Mouse (Mus musculus) kidney, embryonic 16.5 days (tissue): ENCODE data around the gene Pnpt1. TPM values are rescaled to one million over a fixed set of nuclear protein-coding genes. Genes with fewer than 3 reads are reported as not detected.

Experiments
- ATAC-seq: fragments of 200-750 bp; cut with Nextera tagmentation; 2 replicates; pipeline ENCODE4 v1.8.0; 2017; ENCODE audit warnings: moderate TSS enrichment; ENCODE audit not compliant: low FRiP score, low TSS enrichment
- H3K27ac ChIP-seq: fragments of 300-500 bp; sonication (generic); 2 replicates; pipeline ENCODE4 v1.5.1; 2014; ENCODE audit warnings: low read length
- H3K27me3 ChIP-seq: fragments of 300-500 bp; sonication (generic); 2 replicates; pipeline ENCODE4 v1.6.1; 2014; ENCODE audit warnings: low read length, control low read depth, mixed read lengths; ENCODE audit not compliant: insufficient read depth
- H3K36me3 ChIP-seq: fragments of 300-500 bp; sonication (generic); 2 replicates; pipeline ENCODE4 v1.6.1; 2014; ENCODE audit warnings: low read length, control low read depth, mixed read lengths; ENCODE audit not compliant: insufficient read depth
- H3K4me1 ChIP-seq: fragments of 300-500 bp; sonication (generic); 2 replicates; pipeline ENCODE4 v1.6.1; 2014; ENCODE audit warnings: low read length, control low read depth, mixed read lengths; ENCODE audit not compliant: insufficient read depth
- H3K4me2 ChIP-seq: fragments of 300-500 bp; sonication (generic); replicated peaks from 2 replicates; pipeline ENCODE4 v1.6.1; 2014; ENCODE audit warnings: low read depth, low read length
- H3K4me3 ChIP-seq: fragments of 300-500 bp; sonication (generic); 2 replicates; pipeline ENCODE4 v1.5.1; 2014; ENCODE audit warnings: mild to moderate bottlenecking, low read length
- H3K9ac ChIP-seq: fragments of 300-500 bp; sonication (generic); replicated peaks from 2 replicates; pipeline ENCODE4 v1.6.1; 2014; ENCODE audit warnings: low read length
- H3K9me3 ChIP-seq: fragments of 300-500 bp; sonication (generic); 2 replicates; pipeline ENCODE4 v1.6.1; 2016; ENCODE audit warnings: low read length, control low read depth
- WGBS: fragments of 180-500 bp; shearing (Covaris S2); extraction: QIAGEN DNeasy Blood & Tissue Kit; methylation state at CpG from one replicate; pipeline ENCODE4 v1.1.7; 2014; 5-methylcytosine and 5-hydroxymethylcytosine counted together
- polyA plus RNA-seq: library from polyadenylated mRNA; unstranded; fragments of >200 nt; fragmentation: Nextera tagmentation; extraction: Ambion mirVana; gene quantifications from 2 replicates; pipeline ENCODE4 v1.2.1, GENCODE M21; 2015

Gene Pnpt1
- polyA plus RNA-seq, 1 experiment from 2014 or later: 46.1 TPM

DNA sequence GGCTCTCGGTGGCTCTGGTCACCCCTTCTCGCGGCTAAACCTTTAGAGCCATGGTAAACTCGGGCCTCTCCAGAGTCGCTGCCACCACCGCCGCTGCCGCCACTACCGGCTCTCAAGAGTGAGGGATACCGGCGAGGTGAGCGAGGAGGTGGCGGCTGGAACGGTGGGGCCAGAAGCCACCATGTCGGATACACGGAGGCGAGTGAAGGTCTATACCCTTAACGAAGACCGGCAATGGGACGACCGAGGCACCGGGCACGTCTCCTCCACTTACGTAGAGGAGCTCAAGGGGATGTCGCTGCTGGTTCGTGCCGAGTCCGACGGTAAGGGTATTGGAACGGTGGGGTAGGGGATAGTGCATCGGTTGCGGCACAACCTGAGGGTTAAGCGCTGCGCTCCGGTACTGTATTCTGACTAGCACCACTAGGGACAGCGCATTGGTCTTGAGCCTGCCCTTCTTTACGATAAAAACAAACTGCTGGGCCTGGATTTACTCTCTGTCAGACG lies 42.6 kb downstream of the Pnpt1 start:
- H3K4me3 ChIP-seq: peak overlapping the region; percentile 97
- WGBS: under 1% methylated on average over 38 of the region's 38 CpGs
- peaks cover 9% of the 10 kb centered on the region for H3K4me1 ChIP-seq
- H3K36me3 ChIP-seq: no peaks in the 10 kb centered on the region
- H3K27me3 ChIP-seq: no peaks in the 10 kb centered on the region
- H3K27ac ChIP-seq: peak overlapping the region; percentile 98
- H3K9ac ChIP-seq: peak overlapping the region; percentile 99
- H3K4me2 ChIP-seq: peak overlapping the region; percentile 81
- ATAC-seq: peak; percentile 82
- no peaks in the 10 kb centered on the region for H3K9me3 ChIP-seq

DNA sequence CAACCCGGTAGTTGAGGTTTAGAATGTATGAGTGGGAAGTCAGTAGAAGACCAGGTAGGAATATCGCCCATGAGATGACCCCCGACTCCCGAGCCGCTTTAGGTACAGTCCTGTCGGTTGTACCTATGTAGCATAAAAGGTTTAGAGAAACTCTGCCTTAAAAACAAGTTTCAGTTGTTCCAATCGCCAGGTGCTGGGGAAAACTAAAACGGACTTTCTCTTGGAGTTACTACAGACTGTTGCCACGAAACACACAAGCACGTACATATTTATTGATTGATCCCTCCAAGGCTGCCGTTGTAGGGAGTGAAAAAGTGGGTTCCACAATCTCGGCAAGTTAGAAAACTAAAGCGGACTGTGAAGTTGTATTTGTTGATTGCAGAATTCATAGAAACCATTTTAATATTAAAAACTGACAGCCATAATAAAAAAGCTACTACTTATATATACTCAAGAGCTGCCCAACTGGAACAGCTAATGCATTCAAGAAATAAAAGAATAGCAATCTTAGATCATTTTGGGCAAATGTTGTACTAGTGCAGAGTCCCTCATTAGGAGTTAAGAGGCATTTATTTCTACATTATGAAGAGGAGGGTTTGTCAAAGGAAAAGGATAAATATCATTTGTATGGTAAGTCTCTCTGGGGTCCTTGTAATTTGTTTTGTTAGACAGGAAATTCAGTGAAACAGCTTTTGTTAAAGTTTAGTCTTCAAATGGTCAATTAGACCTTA lies 43.3 kb downstream of the Pnpt1 start:
- H3K36me3 ChIP-seq: no peaks in the 10 kb centered on the region
- no peaks in the 10 kb centered on the region for H3K9me3 ChIP-seq
- WGBS: 2% methylated on average over 13 of the region's 13 CpGs
- peak overlapping the region; percentile 97 for H3K4me3 ChIP-seq
- H3K4me2 ChIP-seq: peak overlapping the region; percentile 81
- H3K27ac ChIP-seq: peak overlapping the region; percentile 98
- no peak for ATAC-seq
- peaks cover 9% of the 10 kb centered on the region for H3K4me1 ChIP-seq
- H3K27me3 ChIP-seq: no peaks in the 10 kb centered on the region
- H3K9ac ChIP-seq: peak overlapping the region; percentile 99

DNA sequence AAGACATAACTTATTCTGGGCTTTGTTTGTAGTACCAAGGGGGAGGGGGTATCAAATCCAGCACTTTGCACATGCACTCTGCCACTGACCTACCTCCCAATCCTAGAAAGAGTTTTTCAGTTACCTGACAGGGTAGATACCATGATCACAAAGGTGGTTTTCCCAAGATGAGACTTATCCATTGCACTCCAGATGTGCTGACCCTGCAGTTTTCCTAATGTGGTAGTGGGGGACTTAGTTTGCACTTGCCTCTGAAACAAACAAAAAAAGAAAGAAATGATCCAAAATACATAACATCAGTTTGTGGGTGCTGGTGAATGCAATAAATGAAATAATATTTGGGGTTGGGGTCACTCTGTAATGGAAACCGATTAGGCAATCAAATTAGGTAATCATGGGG lies 48.8 kb downstream of the Pnpt1 start:
- Histone ChIP-seq H3K27ac (no peak overlapping the region), H3K4me1 (no peaks in the 10 kb centered on the region), H3K9ac (no peak overlapping the region), H3K36me3 (peaks cover 13% of the 10 kb centered on the region), H3K9me3 (no peaks in the 10 kb centered on the region), H3K4me3 (no peak overlapping the region), H3K27me3 (no peaks in the 10 kb centered on the region), H3K4me2 (no peak overlapping the region)
- ATAC-seq: no peak
- 90% methylated on average over 1 of the region's 1 CpGs for WGBS

DNA sequence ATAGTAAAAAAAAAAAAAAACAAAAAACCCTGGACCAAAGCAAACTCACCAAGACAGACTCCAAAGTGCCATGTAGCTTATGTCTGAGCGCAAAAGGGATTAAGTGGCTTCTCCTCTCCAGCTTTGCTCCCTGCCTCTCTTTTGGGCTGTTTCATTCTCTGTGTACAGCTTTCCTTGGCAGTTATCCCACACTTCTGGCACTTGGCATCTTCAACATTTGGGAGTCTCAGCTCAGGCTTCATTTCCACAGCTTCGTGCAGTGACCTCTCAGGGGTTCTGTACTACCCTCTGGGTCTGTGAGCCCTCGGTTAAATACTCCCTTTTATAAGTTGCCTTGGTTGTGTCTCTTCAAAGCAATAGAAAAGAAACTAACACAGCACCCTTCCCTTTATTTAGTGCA lies 50.1 kb downstream of the Pnpt1 start:
- Histone ChIP-seq H3K4me2 (no peak overlapping the region), H3K4me3 (no peak overlapping the region), H3K36me3 (peaks cover 21% of the 10 kb centered on the region), H3K9me3 (no peaks in the 10 kb centered on the region), H3K27ac (no peak overlapping the region), H3K4me1 (no peaks in the 10 kb centered on the region), H3K27me3 (no peaks in the 10 kb centered on the region), H3K9ac (no peak overlapping the region)
- 84% methylated on average over 3 of the region's 3 CpGs for WGBS
- ATAC-seq: no peak

DNA sequence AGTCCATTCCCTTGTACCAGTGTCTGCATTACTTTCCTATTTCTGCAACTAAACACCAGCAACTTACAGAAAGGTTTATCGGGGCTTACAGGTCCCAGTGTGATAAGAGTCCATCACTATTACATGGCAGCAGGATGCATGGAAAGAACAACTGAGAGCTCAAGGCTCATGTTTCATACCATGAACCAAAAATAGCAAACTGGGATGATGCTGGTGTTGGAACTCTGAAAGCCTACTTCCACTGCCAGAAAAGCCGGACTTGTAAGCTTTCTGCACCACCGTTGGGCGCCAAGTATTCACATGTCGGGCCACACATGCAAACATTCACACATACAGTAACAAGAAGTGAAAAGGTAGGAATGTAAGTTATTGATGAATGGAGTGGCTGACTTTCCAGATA lies 51.2 kb downstream of the Pnpt1 start:
- Histone ChIP-seq H3K9ac (no peak overlapping the region), H3K4me2 (no peak overlapping the region), H3K27ac (no peak overlapping the region), H3K9me3 (no peaks in the 10 kb centered on the region), H3K36me3 (peaks cover 28% of the 10 kb centered on the region), H3K27me3 (no peaks in the 10 kb centered on the region), H3K4me3 (no peak overlapping the region), H3K4me1 (no peaks in the 10 kb centered on the region)
- ATAC-seq: no peak
- 96% methylated on average over 5 of the region's 5 CpGs for WGBS

DNA sequence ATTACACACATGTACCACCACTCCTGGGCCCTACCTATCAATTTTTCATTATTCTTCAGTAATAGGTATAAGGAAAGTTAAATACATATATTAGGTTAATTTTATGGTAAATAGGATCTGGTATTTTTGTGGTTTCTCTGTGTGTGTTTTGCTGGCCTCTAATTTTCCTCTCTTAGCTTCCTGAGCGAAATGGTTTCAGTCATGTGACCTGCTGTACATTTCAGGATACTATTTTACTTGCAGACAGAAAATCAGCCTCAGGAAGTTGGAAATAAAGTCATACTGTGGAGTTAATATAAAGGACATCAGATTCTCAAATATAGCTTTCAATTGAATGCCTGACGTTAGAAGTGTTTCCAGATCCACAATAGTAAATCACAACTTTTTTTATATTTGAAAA lies 58.4 kb downstream of the Pnpt1 start:
- no peak overlapping the region for H3K9ac ChIP-seq
- no peak overlapping the region for H3K27ac ChIP-seq
- no peaks in the 10 kb centered on the region for H3K4me1 ChIP-seq
- ATAC-seq: no peak
- no peaks in the 10 kb centered on the region for H3K27me3 ChIP-seq
- H3K9me3 ChIP-seq: no peaks in the 10 kb centered on the region
- H3K4me2 ChIP-seq: no peak overlapping the region
- 75% methylated on average over 2 of the region's 2 CpGs for WGBS
- peaks cover 31% of the 10 kb centered on the region for H3K36me3 ChIP-seq
- H3K4me3 ChIP-seq: no peak overlapping the region

DNA sequence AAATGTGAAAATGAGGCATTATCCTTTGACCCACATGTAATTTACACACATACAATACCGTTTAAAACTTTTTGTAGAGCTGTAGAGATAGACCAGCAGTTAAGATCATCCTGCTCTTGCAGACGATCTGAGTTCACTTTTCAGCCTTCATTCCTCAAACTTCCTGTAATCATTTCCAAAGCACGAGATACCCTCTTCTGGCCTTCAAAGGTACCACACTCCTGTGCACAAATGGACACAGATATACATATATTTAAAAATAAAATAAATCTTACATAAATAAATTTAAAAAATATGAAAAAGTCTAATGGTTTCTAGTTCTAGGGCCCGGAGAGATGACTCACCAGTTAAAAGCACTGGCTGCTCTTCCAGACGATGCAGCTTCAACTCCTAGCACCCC lies 73.1 kb downstream of the Pnpt1 start:
- H3K27me3 ChIP-seq: no peaks in the 10 kb centered on the region
- no peak overlapping the region for H3K4me3 ChIP-seq
- no peaks in the 10 kb centered on the region for H3K4me1 ChIP-seq
- 83% methylated on average over 5 of the region's 5 CpGs for WGBS
- peaks cover 21% of the 10 kb centered on the region for H3K36me3 ChIP-seq
- H3K9ac ChIP-seq: no peak overlapping the region
- H3K27ac ChIP-seq: no peak overlapping the region
- H3K9me3 ChIP-seq: no peaks in the 10 kb centered on the region
- H3K4me2 ChIP-seq: no peak overlapping the region
- no peak for ATAC-seq

DNA sequence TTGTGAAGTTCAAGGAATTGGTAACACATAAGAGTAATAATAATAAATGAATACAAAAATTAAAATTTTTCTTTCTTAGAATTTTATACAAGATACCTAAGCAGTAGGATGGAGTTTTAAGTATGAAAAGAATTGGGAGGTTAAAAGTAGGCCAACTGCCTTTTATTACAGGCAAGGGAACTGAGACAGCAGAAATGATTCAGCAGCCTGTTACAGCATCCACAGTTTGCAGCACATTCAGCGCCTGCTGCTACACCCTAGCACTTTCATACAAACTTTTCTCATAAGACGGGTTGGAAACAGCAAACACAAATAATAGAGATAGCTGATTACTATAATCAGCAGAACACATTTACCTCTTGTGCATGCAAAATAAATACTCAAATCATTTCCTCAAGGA lies 79.2 kb downstream of the Pnpt1 start:
- WGBS: 93% methylated on average over 2 of the region's 2 CpGs
- Histone ChIP-seq H3K9me3 (no peaks in the 10 kb centered on the region), H3K4me1 (no peaks in the 10 kb centered on the region), H3K36me3 (peaks cover 16% of the 10 kb centered on the region), H3K4me2 (no peak overlapping the region), H3K27ac (no peak overlapping the region), H3K4me3 (no peak overlapping the region), H3K9ac (no peak overlapping the region), H3K27me3 (no peaks in the 10 kb centered on the region)
- no peak for ATAC-seq

Other genes starting within 250 kb of the Pnpt1 start
- gene Ppp4r3b, start 42.1 kb downstream of the Pnpt1 start, polyA plus RNA-seq: 82.6 and 90.8 TPM in 2 replicates
- 58.3 and 61.5 TPM in 2 replicates for gene Cfap36, start 116.7 kb downstream of the Pnpt1 start, polyA plus RNA-seq
- gene Ccdc88a, start 242.9 kb downstream of the Pnpt1 start, polyA plus RNA-seq: 21.4 and 25.7 TPM in 2 replicates